Mouse (Mus musculus) thymus, adult 18-20 months (tissue): ENCODE results near the gene Mindy1.

ENCODE experiments used
- DNase-seq, 2 experiments: peaks; one replicate each; pipeline ENCODE4 v3.0.0; 2022; ENCODE audit warnings: mixed read lengths in 2 of 2

The Mindy1 gene

DNA sequence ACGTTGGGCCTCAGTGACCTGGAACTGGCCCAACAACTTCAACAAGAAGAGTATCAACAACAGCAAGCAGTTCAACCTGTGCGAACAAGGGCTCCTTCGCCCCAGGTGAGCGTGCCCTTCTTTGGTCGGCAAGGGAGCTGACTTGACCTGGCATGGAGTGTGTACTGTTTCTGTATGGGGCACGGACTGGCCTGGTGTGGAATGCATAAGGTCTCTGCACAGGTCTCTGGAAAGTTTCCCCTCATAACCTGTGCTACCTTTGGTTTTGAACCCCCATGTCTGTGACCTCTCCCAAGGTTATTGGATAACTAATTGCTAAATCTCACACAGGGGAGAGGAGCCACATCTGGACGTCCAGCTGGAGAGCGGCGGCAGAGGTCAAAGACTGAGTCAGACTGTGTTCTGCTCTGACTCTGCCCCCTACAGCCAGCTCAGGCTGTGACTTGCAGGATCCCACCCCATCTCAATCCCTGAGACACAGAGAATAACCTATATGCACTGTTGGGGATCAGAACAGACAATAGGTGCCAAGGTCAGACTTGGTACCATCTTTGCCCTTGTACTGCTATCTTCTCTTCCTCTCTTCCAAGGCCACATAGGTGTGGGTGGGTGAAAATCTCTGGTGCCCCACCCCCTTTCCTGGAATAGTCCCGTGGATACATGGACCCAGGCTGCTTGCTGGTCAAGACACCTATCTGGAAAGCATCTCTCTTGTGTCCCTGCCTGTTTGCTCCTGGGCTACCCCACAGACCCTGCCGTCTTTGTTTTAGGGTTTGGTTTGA lies 14.4 kb downstream of the Mindy1 start:
- no peak for DNase-seq

DNA sequence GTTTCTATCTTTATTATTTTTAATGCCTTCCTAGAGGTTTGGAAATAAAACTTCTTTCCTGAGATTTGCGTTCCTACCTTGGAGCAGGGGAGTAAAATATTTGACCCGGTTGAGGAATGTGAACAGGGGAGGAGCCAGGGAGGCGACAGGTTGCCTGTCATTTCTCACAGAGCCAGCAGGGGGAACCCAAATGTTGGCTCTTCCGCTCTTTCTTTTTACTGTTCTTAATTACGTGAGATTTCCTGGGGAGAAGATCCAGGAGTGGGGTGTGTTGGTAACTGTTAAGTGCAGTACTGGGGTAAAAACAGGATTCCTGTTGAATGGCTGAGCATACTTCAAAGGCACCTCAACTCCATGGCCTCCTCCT lies 14.9 kb downstream of the Mindy1 start:
- no peak for DNase-seq

DNA sequence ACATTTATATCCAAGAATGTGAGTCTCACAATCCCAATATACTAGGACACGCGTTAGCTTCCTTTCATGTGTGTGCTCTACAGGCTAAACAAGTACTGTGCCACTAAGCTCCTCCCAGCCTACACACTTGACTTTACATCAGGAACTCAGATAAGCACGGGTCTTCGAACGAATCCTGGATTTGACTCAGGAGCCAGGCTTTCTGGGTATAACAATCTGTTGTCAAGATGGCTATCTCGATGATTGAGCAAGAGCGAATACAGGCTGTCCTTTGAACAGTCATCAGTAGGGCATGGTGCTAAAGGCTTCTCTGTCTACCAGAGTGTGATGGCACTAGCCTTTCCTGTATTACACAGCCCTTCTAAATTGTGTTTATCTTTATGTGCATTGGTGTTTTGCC lies 16.9 kb downstream of the Mindy1 start:
- no peak for DNase-seq

DNA sequence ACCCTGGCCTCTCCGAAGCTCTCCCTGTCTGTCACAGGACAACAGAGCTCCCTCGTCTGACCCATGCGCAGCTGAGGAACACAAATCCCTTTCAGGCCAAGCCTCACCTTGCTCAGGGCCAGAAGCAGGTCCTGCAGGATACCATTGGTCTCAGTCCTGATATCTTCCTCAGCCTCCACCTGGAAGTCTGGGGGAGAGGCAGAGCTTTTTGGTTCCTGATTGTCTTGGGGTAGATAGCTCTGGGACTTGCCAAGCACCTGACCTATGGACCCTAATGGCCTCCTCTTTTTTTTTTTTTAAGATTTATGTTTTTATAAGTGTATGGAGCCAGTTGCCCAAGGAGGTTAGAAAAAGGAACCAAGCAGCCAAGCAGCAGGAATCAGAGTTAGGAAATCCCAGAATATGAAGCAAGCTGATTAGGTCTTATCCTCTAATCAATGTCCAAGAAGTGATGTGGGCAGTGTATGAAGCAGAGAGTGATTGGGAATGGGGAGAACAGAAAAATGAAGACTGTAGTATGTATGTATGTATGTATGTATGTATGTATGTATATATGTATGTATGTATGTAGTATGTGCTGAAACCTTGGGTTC lies 20.2 kb downstream of the Mindy1 start:
- no peak for DNase-seq

DNA sequence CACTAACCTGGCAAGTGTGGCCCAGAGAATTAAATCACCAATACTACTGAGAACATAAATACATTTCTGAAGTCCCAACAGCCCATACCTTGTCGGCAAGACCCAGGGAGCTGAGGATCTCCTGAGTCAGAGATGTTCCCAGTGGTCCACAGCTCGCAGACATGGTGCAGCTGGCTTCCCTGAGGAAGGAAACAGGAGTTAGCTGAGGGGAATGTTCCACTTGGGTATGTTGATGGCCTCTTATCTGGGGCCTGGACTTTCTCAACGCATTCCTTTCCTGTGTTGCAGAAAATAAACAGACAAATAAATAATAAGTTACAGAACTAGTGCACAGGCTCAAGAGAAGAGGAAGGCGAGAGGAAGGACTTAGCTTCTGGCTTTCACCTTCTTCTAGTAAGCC lies 25.1 kb downstream of the Mindy1 start:
- DNase-seq: no peak

DNA sequence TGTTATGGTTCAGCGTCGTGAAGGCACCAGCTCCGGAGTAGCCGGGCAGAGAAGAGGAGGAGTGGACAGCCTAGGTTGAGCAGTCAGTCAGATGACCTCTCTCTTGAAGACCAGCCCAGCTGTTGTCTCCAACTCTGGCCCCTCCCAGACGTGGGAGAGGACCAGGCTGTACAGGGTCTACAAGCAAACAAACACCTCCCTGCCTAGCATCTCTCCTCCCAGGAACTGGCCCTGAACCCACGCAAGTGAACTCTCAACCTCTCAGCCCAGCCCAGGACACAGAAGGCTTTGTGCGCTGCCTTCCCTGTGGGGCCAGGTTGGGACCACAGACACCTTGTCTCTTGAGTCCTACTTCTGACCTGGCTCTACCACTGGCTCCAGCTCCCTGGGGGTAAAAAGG lies 26.0 kb downstream of the Mindy1 start, which contains the start of gene Anxa9:
Anxa9 (minus strand) TSS at position 77 of the 400 bp plus-strand sequence.
- DNase-seq: no peak

DNA sequence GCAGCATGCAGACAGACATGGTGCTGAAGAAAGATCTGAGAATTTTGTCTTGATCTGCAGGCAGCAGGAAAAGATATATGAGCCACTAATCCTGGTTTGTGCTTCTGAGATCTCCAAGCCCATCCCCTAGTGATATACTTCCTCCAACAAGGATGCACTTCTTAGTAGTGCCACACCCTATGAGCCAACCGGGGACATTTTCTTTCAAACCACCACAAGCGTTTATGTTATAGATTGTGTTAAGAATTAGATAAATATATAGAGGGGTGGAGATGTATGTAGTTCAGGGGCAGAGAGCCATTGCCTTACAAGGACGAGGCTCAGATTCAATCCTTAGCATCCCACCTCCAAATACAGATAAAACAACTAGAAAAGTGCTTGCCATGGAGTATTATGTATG lies 29.4 kb downstream of the Mindy1 start:
- DNase-seq: no peak

DNA sequence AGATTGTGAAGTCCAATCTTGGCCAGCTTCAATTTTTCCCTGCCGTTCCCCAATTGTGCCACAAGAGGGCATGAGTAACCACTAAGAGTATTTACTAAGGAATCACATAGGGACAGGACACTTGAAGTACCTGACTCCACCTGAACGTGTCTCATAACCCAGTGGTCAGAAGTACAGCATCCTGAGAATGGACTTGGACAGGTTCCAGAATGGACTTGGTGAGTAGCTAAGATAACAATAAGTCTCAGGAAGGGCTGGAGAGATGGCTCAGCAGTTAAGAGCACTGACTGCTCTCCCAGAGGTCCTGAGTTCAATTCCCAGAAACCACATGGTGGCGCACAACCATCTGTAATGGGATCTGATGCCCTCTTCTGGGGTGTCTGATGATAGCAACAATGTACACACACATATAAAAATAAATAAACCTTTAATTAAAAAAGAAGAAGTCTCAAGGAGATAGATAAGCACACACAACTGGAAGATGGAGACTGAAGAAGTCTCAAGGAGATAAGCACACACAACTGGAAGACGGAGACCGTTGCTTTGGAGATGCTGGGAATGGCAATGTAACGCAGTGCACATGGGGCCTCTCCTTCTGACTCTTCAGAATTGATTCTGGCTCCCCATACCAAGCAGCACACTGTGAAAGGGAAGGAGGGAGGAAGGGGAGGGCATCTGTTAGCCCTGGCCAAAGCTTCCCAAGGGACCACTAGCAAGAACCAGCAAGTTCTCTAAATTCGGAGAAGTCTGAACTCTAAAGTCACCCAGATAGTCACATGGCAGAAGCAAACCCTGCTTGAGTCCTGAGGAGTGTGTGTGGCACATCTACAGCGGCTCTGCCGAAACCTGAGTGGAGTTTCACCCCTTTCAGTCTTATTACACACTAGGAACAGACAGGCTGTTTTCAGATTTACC lies 30.1 kb downstream of the Mindy1 start:
- DNase-seq: peak in 1 of 2 experiments; percentile 47

DNA sequence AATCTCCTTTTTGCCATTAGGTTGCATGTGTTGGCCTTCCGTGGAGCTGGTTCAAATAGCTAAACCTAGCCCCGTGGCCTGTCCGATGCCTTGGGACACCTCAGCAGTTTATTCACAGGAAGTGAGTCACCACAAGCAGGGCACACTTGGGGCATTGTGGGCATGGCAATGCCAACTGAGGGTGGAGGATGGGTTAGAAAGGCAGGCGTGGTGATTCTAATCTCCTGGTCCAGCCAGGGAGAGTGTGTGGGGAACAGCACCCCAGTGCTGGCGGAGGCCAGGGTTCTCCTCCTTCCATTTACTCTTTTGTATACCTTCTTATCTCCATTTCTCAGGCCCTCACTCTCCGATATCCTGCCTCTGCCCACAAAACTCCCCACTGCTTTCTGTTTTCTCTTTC lies 31.5 kb downstream of the Mindy1 start:
- no peak for DNase-seq

DNA sequence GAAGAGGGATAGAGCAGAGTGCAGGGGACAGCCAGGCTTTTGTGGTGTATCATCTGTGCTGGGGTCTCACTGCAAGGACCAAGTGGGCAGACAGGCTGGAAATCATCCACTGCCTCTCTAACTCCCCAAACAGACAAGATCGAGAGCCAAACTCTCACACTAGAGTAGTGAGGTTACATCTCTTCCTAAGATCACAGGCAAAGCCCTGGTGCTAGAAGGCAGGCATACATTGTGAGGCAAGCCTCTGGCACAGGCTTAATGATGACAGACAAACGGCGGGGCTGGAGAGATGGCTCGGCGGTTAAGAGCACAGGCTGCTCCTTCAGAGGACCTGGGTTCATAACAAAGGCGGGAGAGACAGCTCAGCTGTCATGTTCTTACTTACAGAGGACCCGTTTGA lies 32.3 kb downstream of the Mindy1 start:
- DNase-seq: no peak

DNA sequence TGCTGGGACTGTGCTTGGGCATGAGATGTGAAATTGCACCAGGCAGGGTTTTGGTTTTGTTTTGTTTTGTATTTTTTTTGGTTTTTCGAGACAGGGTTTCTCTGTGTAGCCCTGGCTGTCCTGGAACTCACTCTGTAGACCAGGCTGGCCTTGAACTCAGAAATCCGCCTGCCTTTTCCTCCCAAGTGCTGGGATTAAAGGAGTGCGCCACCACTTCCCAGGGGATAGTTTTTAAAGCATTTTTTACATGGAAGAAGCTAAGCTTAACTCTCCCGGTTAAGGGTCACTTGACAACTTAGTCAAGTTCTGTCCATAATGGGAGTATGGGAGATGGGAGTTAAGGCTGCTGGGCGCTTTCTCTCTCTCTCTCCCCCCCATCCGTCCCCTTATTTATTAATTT lies 32.9 kb downstream of the Mindy1 start:
- DNase-seq: no peak

DNA sequence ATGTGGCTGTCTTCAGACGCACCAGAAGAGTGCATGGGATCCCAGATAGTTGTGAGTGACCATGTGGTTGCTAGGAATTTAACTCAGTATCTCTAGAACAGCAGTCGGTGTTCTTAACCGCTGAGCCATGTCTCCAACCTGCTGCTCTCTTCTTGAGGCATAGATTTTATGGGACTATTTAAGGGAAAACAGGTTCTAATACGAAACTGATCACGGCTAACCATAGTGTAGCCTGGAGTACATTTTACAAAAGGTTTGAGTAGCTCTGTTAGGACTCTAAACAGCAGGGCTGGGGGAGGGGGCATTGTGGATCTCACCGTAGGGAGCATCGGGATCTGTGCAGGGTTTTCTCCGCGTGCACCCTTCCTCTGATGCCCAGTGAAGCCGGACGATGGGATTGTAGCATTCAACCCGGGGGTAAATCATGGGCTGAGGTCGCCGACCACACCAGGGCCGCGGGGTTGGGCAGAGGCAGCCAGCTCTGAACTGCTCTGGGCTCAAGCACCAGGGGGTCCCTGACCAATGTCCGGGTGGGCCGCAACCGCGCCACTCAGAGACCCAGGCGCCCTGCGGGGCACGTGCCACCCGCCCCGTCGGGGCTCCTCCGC lies 33.4 kb downstream of the Mindy1 start, which contains the start of gene Cers2:
Cers2 (plus strand) TSS at position 306 of the 608 bp plus-strand sequence.
- DNase-seq: no peak

DNA sequence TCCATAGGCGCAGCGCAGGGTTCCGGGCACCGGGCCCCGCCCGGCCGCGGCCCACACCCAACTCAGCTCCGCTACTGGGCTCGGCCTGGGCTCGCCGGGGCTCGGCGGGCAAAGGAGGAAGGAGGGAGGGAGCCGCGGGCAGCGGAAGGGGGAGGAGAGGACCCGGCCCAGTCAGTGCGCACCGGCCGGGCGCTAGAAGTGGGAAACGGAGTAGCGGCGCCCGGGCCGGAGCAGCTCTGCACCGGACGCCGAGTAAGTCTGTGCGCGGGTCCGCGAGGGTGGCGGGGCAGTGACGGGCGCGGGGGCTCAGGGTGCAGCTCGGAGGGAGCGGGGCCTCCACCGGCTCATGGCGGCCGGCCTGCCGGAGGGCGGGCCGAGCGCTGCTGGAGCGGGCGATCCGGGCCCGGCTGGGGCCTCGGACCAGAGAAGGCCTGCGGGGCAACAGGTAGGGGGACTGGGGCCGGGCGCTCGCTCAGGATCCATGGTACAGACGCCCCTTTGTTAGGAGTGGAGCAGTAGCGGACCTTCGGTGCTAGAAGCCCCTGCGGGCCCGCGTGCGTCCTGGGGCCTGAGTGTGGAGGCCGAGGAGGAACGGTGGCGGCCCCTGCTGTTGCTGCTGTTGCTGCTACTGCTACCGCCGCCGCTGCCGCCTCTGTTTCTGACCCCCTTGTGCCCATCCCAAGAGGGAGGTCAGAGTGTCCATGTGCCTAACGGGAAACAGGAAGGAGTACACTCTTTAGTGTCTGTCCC lies 34.1 kb downstream of the Mindy1 start:
- peak; percentile 87 for DNase-seq

DNA sequence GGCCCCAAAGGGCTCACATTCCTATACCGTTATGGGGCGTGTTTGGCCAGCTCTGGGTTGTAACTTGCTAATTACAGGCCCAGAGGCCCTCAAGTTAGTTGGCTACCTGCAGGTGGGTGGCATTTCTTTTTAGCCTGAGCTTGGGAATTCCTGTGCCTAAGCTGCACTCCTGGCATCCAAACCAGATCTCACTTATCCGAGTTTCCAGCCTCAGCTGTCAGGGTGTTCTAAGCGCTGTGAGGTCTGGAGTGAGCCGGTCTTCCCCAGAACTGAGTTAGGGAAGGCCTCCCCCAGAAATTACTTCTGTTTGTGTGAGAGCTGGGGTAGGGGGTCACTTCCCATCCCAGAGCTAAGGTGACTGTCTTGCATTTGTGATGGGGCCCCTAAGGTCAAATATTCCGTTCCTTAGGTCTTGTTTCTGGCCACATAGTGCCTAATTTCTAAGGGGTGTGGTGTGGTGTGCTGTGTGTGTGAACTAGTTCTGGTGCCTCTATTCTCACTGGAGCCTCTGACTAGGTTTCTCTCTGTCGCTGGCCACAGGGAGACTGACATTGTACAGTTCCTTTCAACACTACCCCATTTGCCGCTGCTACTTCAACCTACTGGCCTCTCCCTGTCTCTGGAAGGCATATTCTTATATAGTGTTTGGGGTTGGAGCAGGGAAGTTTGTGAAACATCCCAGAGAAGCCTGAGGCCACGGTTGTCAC lies 34.9 kb downstream of the Mindy1 start:
- DNase-seq: no peak

DNA sequence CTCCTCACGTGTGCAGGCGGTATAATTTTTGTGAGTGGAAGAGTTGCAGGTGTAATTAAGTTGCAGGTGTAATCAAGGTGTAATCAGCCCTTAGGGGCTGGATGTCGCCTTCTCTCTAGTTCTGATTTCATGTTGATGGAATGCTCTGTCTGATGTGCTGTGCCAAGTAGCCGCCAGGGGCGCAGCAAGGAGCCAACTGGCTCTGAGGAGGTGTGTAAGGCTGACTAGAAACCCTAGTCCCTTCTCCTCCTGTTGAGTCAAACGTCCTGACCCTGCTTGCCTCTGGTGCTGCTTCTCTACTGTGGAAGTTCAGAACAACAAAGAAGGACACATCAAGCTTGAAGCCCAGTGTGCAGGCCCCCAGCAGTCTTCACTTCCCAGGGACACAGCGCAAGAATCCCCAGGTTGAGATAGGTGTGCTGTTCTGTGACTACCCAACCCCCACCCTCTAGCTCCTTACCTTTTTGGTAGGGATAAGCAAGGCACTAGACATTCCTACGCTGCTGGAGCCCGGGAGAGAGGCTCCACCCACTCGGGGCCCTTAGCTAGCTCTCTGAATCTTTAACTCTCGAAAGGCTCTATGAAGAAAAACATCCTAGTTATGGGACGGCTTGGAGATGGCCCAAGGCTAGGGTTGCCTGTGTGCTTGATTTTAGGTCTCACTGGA lies 36.4 kb downstream of the Mindy1 start:
- DNase-seq: peak; percentile 33 to 42

DNA sequence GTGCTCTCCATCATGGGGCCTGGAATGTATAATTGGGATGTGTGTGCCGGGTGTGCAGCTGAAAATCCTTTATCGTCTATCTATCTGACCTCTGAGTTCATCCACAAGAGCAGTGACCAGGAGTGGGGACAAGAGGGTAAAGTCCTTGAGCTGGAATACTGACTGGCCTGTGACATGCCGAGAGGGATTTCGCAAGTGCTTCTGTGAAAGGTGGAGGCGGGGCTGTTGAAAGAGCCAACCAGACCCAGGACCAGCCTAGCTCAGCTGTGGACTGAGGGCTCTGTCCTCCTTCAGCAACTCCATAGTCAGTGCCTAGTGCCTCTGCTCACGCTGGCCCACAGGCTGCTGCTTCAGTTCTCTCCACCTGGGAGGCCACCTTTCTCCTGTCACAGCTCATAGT lies 37.4 kb downstream of the Mindy1 start:
- no peak for DNase-seq

DNA sequence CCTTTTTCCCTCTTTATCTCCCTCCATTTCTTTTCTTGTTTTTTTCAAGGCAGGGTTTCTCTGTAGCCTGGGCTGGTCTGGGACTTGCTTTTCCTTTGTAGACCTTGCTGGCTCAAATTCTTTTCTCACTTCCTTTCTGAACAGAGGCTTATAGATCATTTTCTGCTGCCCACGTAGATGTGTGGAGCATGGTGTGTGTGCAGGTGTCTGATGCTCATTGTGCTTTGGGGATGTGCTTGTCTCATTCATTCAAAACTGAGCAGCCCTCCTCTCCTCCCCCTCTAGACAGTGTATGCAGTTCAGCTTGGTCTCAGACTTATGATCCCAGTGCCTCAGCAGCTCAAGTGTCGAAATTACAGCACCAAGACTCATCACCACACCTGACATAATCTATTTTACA lies 38.0 kb downstream of the Mindy1 start:
- DNase-seq: no peak

DNA sequence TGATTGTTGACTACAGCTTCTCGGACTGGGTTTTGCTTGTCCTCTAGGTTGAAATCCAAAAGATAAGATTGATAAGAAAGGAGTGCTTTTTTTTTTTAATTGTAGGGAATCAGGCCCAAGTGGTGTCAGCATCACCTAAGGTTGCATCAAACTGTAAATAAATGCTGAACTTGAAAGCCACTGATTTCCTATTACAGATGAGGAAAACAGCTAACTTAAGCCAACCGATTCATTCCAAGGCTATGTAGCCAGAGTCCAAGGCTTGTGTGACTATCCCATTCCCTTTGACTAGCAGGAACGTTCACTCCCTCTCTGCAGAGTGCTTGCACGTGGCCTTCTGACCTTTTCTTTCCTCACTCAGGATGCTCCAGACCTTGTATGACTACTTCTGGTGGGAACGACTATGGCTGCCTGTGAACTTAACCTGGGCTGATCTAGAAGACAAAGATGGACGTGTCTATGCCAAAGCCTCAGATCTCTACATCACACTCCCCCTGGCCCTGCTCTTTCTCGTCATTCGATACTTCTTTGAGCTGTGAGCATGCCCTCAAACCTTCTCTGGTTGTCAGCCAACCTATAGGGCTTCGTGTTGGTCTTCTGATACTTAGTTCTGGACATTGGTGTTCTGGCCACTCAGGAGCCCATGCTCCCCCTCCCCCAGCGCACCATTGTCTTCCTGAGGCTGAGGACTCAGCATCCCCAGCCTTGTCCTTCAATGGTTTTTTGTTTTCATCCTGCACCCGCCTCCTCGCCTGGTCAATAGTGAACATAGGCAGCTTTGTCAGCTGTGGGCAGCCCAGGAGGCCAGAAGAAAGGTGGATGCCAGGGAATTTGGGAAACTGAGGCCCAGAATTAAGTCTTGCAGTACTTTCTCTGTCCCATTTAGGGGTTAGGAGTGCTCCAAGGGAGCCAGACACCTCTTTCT lies 38.8 kb downstream of the Mindy1 start:
- DNase-seq: no peak

DNA sequence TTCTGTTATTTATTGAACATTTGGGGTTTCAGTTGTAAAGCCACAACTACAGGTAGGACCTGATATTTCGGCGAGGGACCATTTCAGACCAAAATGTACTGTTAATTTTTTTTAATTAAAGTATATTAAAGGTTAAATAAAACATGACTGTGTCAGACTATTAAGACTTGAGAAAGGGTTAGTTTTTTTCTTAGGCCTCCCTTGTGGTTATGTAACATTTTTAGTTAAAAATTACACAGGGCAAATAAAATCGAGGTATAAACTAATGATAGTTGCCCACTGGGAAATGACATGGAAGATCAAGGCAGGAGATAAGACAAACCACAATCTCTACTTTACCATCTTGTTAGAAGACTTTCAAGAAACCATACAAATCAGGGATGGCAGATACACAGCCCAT lies 42.3 kb downstream of the Mindy1 start:
- no peak for DNase-seq
